Mouse (Mus musculus): Measurements from ENCODE around the gene Hoxa10.

Hoxa10 gene

DNA sequence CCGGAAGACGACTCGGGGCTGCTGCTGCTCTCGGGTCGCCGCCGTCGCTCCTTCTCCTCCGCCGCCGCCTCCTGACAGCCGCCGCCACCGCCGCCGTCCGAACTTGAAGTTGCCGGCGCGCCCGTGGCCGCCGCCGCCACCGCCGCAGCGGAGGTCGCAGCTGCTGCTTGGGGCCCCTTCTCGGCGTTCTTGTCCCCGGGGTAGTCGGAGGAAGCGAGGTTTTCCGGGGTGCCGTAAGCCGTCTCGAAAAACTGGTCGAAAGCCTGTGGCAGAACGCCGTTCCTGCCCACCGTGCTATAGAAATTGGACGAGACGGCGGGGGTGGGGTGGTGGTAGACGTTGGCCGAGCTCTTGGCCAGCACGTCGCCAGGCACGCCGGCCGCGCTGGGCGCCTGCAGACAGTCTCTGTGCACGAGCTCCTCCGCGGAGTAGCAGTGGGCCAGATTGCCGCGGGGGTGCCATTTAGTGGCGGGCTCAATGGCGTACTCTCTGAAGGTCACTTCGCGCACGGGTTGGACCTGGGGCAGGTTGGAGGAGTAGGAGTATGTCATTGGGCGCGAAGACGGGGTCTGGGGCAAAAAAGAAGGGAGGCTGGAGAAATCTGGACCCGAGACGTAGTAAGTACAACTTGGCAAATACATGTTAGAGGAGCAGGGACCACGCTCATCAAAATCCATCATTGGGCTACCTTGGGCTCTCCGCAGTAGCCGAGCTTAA, 4.5 kb upstream of the Hoxa10 start:
- peak; percentile 56 for DNase-seq

DNA sequence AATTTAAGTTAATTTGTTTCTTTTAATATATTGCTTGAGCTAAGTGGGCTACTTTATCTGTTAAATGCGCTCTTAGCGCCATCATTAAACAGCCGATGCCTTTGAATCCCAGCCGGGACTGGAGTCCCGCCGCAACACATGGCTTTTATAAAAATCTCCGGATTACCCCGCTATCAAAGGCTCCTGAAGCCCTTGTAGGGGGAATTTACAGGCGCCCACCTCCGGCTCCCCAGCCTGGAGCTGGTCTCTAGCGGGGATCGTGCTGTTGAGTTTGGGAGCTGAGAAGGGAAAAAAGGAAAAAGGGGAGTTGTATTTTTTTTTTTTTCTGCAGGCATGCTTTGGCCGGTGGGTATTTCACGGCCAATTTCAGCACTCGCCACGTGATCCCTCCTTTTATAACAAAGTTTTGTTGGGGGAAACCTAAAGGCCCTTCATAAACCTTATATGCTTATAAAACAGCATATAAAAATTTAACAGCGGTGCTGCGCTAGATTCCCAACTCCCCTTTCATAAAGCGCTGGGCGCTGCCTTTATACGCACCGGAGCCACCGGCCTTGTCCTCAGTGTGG, 3.9 kb upstream of the Hoxa10 start:
- DNase-seq, result peak; percentile 18

GRCm38 (mm10) chr6:52243681-52244121, 3.0 kb upstream of the Hoxa10 start:
- peak; percentile 22 for DNase-seq

GRCm38 (mm10) chr6:52242801-52243332, 2.2 kb upstream of the Hoxa10 start:
- DNase-seq, result peak; percentile 5

GRCm38 (mm10) chr6:52241001-52241621, 457 bp upstream of the Hoxa10 start:
- DNase-seq, result no peak

- peak; percentile 65 for DNase-seq
Observed at GRCm38 (mm10) chr6:52239625-52240388, 847 bp downstream of the Hoxa10 start.

DNA sequence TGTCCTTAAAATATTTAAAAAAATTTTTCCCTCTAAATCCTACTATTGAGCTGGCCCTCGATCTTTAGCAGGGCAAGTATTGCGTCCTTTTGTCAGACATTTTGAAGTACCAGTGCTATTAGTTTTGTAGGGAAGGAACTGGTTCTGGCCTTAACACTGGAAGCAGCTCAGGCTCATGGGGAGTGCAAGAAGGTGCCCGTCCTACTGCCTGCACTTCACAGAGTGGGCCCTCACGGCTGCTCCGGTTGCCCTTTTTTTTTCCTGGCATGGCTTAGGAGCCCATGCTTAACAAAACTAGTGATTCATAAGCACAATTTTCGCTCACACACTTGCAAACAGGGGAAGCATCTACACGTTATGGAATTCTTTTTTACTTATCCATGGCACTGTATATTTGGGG, 1.7 kb downstream of the Hoxa10 start:
- DNase-seq, result peak; percentile 48

- DNase-seq, result peak; percentile 42
Observed at GRCm38 (mm10) chr6:52238155-52238545, 2.5 kb downstream of the Hoxa10 start.

GRCm38 (mm10) chr6:52237346-52238154, 3.1 kb downstream of the Hoxa10 start:
- peak; percentile 45 for DNase-seq

DNA sequence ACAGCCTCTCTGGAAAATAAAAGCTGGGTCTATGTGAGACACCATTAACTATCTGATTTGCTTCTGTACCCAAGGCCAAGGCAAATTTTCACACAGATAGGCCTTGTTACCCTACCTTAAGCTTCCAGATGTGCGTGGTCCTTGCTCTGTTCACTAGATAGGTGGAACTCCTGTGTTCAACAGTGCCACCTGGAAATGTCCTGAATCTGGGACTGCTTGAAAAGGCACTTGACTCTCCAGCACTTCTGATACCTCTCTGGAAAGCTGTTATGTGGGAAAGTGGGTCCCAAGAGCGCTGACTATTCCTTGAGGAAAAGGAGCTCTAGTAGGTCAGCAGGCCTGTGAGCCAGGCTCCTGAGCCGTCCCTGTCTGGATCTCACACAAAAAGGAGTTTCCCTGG, 3.8 kb downstream of the Hoxa10 start:
- peak; percentile 51 for DNase-seq

DNA sequence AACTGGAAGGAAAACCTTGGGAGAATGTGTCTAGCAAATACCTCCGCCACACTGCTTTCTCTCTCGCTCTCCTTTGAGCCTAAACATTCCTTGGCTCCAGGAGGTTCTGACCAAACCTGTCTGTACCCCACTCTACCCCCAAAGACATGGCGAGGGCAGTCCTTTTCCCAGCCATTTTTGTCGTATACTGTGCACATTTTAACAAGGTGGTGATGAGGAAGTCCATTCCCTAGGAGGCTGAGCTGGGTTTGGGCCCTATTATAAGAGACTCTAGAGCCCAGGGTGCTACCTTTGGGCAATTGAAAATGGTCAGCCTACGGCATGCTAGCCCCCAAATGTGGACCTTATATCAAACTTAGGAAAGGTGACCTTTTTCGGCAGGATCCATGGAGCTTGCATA, 4.8 kb downstream of the Hoxa10 start:
- no peak for DNase-seq

DNA sequence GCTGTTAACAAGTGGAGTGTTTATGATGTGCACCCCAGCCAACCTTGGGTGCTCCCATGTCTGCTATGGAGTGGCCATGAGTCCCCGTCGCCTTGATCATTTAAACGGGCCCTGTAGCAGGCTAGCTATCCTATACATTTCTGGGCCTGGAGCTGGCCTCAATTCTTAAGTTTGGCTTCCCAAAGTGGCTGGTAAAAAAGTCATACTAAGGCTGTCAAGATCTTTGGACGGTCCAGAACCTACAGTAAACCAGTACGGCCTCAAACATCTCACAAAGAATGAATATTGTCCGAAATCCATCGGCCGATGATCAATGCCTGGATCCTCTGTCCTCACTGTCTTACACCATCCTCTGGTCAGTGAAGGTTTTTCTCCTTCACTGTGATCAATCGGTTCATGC, 5.4 kb downstream of the Hoxa10 start:
- peak; percentile 40 for DNase-seq

DNA sequence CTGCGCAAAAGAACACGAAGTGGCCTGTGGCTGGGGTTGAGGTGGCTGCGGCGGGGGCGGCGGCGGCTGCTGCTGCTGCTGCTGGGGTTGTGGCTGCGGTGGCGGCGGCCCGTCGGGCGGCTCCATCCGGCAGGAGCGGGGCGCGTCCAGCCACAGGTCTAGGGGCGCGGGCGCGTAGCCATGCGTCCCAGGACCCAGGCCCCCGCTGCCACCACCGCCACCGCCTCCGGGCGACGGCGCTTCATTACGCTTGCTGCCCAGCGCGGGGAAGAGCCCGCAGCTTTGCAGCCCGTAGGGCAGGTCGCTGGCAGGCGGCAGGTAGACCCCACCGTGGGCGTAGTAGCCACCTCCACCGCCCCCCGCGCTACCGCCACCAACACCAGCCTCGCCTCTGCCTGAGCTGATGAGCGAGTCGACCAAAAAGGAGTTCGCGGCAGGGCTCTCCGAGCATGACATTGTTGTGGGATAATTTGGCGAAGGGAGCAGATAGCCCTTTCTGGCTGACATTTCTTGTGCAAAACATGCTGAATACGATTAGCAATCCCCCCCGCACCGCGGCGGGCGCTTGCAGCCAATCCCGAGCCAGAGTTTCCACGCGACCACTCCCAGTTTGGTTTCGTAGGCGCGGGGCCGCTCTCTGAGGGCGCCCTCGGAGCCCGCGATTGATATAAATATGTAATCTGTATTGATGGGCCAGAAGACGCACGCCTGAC, 6.1 kb downstream of the Hoxa10 start:
- peak; percentile 76 for DNase-seq

DNA sequence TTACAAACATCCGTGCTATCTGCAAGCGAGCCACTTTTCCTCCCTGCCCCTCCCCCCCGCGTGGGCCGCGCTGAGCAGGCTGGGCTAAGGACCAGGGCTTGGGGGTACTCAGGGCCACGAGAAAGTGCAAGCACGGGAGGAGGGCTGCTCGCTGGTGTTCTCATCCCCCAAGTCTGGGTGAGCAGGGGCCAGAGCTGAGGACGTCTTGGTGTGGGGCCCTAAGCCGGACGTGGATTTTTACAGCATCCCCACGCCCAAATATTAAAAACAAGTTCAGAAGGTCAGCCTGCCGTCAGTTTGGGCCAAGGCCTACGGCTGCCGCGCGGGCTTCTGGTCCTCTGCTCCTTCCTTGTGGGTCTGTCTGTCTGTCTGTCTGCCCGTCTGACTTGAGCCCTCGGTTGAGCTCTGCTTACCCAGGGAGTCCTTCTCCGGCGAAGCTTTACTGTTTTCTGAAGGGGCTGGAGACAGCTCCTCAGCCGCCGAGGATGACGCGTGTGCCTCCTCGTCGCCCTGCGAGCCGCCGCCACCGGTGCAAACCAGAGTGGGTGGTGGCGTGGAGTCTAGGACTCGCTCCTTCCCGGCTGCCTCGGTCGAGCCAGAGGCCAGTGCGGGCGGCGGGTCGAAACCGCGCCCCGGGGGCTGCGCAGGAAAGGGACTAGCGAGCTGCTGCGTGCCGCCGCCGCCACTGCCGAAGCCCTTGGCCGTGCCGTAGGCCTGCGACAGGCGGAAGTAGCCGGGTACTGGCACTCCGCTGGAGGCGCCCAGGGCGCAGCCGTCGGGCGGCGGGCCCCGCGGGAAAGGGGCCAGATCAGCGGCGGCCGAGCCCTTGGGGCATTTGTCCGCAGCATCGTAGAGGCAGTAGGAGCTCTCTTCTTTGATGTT, 6.9 kb downstream of the Hoxa10 start:
- peak; percentile 89 for DNase-seq

DNA sequence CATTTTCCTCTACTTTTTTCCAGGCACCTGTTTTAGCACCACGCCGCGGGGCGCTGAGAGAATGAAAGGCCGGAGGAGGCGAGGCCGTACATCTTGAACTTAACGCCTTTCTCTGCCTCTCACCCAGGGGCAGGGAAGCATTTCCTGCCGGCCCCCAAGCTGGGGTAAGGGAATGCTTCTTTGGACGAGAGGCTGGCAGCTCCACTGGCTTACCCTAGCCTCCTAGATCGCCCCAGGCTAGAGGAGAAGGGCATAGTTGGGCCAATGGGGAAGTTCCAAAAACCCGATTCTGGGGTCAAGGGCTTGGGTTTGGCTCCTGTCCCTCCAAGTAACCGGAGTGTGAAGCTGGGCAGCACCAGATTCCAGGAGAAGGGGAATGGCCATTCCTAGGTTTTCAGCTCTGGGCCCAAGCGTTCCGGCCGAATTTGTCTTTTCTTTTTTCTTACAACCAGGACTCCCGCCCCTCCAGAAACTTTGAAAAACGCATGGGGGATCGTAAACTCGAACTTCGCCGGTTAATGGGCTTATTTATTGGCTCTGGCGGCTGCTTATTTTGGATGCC, 7.6 kb downstream of the Hoxa10 start:
- no peak for DNase-seq

DNA sequence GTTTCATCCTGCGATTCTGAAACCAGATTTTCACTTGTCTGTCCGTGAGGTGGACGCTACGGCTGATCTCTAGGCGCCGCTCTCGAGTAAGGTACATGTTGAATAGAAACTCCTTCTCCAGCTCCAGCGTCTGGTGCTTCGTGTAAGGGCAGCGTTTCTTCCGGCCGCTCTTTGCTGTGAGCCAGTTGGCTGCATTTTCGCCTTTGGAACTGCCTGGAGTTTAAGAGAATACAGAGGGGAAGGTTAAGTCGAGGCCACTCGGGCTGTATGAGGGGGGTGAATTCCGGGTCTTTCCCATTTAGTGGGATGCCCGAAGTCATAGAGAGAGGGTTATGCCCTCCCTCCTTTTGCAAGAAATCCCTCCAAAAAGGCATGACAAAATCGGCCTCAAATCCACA, 8.1 kb downstream of the Hoxa10 start:
- peak; percentile 79 for DNase-seq

- peak; percentile 74 for DNase-seq
Observed at GRCm38 (mm10) chr6:52231885-52232567, 8.6 kb downstream of the Hoxa10 start.

GRCm38 (mm10) chr6:52230516-52231165, 10.0 kb downstream of the Hoxa10 start, which contains the start of gene Hoxa9:
Gene Hoxa9 (minus strand): TSS chr6:52231089.
- peak; percentile 76 for DNase-seq

All from kidney, adult 18-20 months (tissue).